Mouse (Mus musculus): ENCODE data around the gene Krt76.

The Krt76 gene

DNA sequence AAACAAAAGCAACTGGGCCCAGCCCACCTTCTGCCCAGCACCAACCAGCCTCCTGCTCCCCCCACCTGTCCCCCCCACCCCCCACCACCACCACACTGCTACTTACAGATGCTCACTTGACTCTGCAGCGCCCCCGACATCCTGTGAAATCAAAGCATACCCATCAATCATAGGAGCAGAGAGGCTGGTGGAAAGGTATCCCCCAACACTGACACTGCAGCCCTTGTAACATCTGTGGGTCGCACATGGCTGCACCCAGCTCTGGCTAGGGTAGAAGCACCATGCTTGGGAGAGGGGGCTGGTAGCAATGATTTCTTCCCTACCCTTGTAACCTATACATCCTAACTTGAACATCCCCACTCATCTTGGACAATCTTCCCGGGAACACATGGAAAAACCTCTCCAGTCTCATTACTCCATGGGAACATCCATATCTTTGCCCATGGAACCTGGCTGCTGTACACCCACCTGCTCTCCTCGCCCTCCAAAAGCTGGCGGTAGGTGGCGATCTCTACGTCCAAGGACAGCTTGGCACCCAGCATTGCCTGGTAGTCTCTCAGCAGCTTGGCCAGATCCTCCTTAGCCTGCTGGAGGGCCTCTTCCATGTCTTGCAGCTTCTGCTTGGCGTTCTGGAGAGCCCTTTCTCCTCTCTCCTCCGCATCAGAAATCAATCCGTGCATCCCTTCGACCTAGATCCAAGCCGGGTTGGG, 32.1 kb downstream of the Krt76 start:
- DNase-seq (ENCODE audit: low read depth) = no peak

DNA sequence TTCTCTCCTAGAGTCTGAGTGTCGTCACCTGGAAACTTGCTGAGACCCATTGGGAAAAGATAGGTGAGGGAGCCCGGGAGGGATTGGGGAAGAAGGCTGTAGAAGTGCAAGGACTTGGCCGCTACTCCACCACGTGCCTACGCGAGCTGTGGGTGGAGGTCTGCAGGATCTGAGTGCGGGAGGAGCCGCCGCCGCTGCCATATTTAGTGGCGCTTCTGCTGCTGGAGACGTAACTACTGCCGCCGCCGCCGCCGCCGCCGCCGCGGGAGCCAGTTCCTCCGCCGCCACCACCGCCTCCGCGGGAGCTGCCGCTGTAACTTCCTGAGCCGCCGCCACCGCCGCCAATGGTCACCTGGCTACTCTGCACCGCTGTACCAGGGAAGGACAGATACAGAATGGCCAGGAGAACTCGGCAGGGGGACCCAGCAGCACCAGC, 33.0 kb downstream of the Krt76 start:
- DNase-seq (ENCODE audit: low read depth) = peak; percentile 12

DNA sequence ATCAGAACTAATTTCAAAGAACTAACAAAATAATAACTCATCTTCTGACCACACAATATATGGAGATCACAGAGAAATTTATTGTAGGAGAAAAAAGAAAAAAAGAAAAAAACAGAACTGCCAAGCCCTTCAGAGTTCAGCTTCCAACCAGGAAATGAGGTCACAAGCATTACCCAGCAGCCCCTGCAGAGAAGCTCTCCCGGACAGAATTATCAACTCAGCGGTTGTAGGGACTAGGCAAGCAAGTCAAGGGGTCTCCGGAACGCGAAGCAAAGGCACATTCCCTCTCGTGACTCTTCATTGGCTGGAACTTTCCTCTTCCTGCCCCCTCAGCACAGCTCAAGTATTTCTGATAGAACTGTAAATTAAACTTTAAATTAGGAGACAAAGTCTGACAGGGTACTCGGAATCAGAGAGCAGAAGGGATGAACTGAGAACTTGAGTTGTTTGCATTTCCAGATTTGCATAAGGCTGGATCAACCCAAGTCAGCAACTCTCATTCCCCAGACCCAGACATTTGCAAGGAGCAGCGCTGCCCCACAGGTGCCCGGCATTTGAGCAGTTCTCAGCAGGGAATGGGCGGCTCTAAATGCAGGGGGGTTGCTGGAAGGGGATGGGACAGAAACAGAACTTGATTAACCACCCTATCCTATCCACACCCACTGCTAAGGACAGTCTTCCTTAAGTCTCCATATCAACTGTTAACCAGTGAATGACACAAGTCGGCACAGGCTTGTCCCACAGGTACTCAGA, 33.9 kb downstream of the Krt76 start:
- no peak for DNase-seq (ENCODE audit: low read depth)

DNA sequence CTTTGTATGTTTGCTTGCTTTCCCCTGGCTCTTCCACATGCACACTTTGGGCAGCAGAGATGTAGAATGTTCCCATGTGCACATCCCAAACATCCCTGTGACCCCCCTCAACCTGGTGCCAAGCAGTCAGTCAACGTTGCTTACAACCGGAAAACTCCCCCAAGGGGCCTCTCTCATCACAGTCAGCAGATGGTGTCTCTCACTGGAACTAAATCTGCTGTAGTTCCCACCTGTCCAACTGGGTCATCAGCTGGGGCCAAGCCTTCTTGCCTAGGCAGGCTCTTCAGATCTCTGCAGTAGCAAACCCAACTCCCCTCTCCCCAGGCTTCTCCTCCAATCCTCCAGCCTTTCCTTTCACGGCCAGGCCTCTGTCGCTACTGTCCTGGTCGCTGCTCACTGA, 36.0 kb downstream of the Krt76 start:
- no peak for DNase-seq (ENCODE audit: low read depth)

DNA sequence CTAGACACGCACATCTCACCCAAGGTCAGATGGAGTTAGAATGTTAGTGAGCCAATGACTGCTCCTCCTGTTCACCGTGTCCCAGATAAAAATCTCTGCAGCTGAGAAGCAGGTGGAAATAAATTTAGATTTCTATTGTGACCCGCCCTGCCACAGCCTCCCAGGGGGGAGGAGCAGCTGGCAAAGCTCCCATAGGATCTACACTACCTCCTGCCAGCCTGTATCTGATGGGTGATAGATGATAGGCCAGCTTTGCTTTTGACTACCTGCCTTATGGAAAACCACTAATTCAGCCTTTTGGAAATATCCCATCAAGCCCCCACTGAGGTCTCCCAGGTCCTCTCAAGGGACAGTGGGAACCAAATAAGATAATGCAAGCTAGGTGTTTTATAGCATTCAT, 37.0 kb downstream of the Krt76 start:
- DNase-seq (ENCODE audit: low read depth) = no peak

DNA sequence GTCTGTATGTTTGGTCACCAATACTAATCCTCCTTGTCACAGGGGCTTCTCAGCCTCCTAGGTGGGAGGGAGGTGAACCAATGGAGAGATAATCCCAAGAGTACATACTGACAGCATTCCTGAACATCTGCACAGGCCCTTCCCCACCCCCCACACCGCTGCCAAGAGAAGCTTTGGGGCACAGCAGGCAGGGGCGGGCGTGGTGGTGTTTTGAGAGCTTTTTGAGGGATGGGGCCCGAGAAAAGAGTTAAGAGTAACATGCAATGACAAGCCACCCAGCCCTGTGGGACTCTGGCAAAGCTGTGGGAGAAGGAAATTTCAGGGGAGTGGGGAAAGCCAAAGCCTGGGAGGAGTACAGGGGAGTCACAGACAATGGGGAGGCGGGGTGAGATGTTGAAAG, 38.4 kb downstream of the Krt76 start:
- DNase-seq (ENCODE audit: low read depth) = no peak

DNA sequence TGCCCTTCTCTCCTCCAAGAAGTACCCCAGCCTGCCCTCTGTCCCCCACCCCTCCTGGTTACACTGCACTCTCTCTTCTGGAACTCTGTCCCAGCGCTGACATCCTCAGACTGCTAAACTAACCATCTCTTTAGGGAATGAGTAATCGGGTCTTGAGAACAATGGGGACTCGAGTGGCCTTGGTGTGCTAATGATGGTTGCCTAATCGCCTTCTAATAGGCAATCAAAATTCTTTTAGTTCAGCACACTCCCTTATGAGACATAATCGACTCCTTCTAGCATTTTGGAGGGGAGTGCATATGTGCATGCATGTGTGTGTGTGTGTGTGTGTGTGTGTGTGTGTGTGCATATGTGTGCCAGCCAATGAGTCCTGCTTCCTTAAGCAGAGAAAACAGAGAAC, 40.1 kb downstream of the Krt76 start:
- no peak for DNase-seq (ENCODE audit: low read depth)

DNA sequence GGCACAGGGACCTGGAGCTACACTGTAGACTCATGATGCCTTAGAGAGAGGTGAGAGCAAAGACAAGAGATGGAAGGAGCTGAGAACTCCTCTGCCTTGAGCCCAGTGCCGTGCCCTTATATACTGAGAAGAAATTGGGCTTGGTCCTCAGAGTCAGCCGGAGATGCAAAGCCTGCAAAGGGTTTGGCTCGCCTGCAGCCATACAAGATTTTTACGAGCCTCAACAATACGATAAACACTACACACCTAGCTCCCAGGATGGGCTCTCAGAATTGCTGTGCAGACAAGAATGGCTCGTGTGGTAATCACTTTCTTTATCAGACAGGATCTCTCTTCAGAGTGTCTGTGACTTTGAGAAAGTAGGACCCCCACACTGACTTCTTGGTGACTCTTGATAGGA, 42.0 kb downstream of the Krt76 start, which contains the start of gene Krt1:
Krt1 (minus strand) TSS at position 101 of the 400 bp plus-strand sequence.
- no peak for DNase-seq (ENCODE audit: low read depth)

DNA sequence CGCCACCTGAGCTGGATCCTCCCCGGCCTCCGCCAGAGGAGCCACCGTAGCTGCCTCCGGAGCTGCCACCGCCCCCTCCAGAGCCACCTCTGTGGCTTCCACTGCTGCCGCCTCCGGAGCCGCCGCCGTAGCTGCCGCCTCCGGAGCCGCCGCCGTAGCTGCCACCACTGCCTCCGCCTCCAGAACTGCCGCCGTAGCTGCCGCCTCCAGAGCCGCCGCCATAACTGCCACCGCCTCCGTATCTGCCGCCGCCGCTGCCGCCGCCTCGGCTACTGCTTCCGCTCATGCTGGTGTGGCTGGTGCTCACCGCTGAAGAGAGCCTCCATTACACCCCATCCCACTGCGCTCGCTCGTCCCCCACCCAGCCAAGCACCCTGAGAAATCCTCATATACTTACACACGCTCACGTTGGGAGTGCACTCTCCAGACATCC, 46.7 kb downstream of the Krt76 start:
- peak; percentile 46 for DNase-seq (ENCODE audit: low read depth)

DNA sequence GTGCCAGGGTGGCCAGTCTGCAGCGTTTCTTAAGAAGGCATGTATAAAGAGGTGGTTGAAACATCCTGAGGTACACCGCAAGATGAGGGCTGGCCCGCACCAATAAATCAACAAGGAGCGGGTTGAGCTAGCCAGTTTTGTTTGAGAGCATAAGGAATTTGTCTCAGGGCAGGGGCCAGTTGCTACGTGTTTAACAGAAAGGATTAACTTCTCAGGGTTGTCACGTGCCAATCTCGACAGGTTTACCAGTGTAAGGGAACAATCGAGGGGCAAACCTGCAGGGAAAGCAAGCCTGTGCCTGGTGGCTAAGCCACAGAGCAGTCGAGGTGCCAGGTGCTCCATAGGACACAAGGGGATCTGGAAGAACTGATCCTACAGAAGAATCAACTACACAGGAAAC, 49.5 kb downstream of the Krt76 start:
- DNase-seq (ENCODE audit: low read depth) = no peak

DNA sequence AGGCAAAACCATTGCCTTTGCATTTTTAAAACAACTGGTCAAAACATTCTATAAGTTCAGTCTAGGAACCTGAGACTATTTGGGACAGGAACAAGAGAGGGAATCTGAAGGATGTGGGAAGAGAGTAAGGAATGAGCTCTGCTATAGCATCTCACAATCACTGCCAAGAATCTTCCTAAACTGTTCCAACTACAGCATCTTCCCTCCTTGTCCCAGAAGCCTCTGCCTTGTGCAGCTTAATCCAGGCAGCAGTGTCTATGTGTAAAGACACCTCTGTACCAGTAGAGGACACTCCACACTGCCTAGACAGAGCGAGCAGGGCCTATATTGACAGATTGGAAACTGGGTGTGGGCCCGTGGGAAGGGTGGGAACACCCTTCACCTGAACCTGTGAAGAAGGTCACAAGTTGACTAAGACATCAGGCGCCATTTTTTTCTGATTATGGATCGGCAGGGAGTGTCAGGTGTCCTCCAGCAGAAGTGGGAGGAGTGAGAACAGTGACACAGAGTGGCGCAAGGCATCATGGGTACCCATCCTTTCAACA, 57.9 kb downstream of the Krt76 start:
- no peak for DNase-seq (ENCODE audit: low read depth)
